Mouse (Mus musculus) activated CD4-positive, CD25-positive, alpha-beta regulatory T cell, adult 4 months (primary cell): ENCODE measurements around the gene Isoc2a. TPM values are rescaled to one million over a fixed set of nuclear protein-coding genes. Genes with fewer than 3 reads are reported as not detected.
"Not testable (repeated sequence)": the region's sequence is repeated elsewhere in the genome, so short reads cannot be mapped to it uniquely, and the experiment has no call there.

Experiments used
- ATAC-seq: one replicate; pipeline ENCODE4 v1.8.0; 2017
- polyA plus RNA-seq, 2 experiments: library from polyadenylated mRNA; unstranded; fragments of 100-300 nt; shearing (Covaris generic); gene quantifications; one replicate each; pipeline ENCODE4 v1.2.1; 2017

Gene Isoc2a
- polyA plus RNA-seq, 2 experiments from 2014 or later: 0.20 to 0.69 TPM

- peak; percentile 100 for ATAC-seq
Measured at GRCm38 (mm10) chr7:4865579-4866493, 11.1 kb upstream of the Isoc2a start.

- no peak for ATAC-seq
Measured at GRCm38 (mm10) chr7:4866631-4867180, 10.2 kb upstream of the Isoc2a start.

GRCm38 (mm10) chr7:4870133-4870532, 6.8 kb upstream of the Isoc2a start, which contains the start of gene Isoc2b:
Gene Isoc2b (minus strand): TSS chr7:4870258.
- no peak for ATAC-seq

- peak; percentile 14 for ATAC-seq
Measured at GRCm38 (mm10) chr7:4877226-4877625, 273 bp downstream of the Isoc2a start.

GRCm38 (mm10) chr7:4878186-4878585, 1.2 kb downstream of the Isoc2a start:
- ATAC-seq: no peak

- ATAC-seq: not testable (repeated sequence)
Measured at GRCm38 (mm10) chr7:4879036-4879435, 2.1 kb downstream of the Isoc2a start.

- no peak for ATAC-seq
Measured at GRCm38 (mm10) chr7:4886680-4887079, 9.7 kb downstream of the Isoc2a start.

GRCm38 (mm10) chr7:4895186-4895585, 18.2 kb downstream of the Isoc2a start:
- no peak for ATAC-seq

GRCm38 (mm10) chr7:4898851-4899648, 22.1 kb downstream of the Isoc2a start:
- ATAC-seq: no peak

- ATAC-seq: peak; percentile 23
Measured at GRCm38 (mm10) chr7:4899649-4900522, 22.9 kb downstream of the Isoc2a start.

- ATAC-seq: no peak
Measured at GRCm38 (mm10) chr7:4900523-4900851, 23.5 kb downstream of the Isoc2a start.

GRCm38 (mm10) chr7:4901171-4901570, 24.2 kb downstream of the Isoc2a start:
- no peak for ATAC-seq

- no peak for ATAC-seq
Measured at GRCm38 (mm10) chr7:4902404-4902803, 25.5 kb downstream of the Isoc2a start.

- ATAC-seq: no peak
Measured at GRCm38 (mm10) chr7:4906466-4906950, 29.6 kb downstream of the Isoc2a start, which contains the start of gene Gm36210. Gene Gm36210 (minus strand): TSS chr7:4906516.

- no peak for ATAC-seq
Measured at GRCm38 (mm10) chr7:4911561-4911960, 34.6 kb downstream of the Isoc2a start.

GRCm38 (mm10) chr7:4912248-4912647, 35.3 kb downstream of the Isoc2a start:
- no peak for ATAC-seq

GRCm38 (mm10) chr7:4915007-4915665, 38.2 kb downstream of the Isoc2a start, which contains the start of gene Zfp628:
Gene Zfp628 (plus strand): TSS chr7:4915217.
- peak; percentile 87 for ATAC-seq

- peak; percentile 7 for ATAC-seq
Measured at GRCm38 (mm10) chr7:4915669-4916416, 38.9 kb downstream of the Isoc2a start.

- ATAC-seq: no peak
Measured at GRCm38 (mm10) chr7:4917494-4917893, 40.5 kb downstream of the Isoc2a start.

GRCm38 (mm10) chr7:4918681-4919080, 41.7 kb downstream of the Isoc2a start:
- ATAC-seq: no peak

- ATAC-seq: no peak
Measured at GRCm38 (mm10) chr7:4919096-4919495, 42.1 kb downstream of the Isoc2a start.
